Mouse (Mus musculus) myocyte (in vitro differentiated cells): Measurements from ENCODE around the gene Olfr64.

Experiments used
- CEBPB ChIP-seq: IDR thresholded peaks from 2 replicates; pipeline ENCODE4 v1.6.1; 2011; ENCODE audit warnings: mild to moderate bottlenecking, moderate library complexity; ENCODE audit not compliant: poor library complexity, insufficient read depth, severe bottlenecking
- E2F4 ChIP-seq: IDR thresholded peaks from one replicate; pipeline ENCODE4 v1.6.1; 2011; ENCODE audit warnings: mild to moderate bottlenecking, control low read depth, moderate library complexity; ENCODE audit not compliant: insufficient read depth
- MAX ChIP-seq: IDR thresholded peaks from one replicate; pipeline ENCODE4 v1.6.1; 2011; ENCODE audit warnings: low read depth, mild to moderate bottlenecking, control low read depth
- MYOD1 ChIP-seq, 3 experiments: IDR thresholded peaks; one replicate each; pipeline ENCODE4 v1.6.1; 2011; ENCODE audit warnings: control low read depth in 2 of 3, low read depth in 2 of 3, mild to moderate bottlenecking in 2 of 3, moderate library complexity in 1 of 3; ENCODE audit not compliant: insufficient read length in 2 of 3, control insufficient read depth in 1 of 3
- MYOG ChIP-seq, 3 experiments: IDR thresholded peaks; one replicate each; pipeline ENCODE4 v1.6.1; 2011; ENCODE audit warnings: control low read depth in 2 of 3, low read depth in 2 of 3, mild to moderate bottlenecking in 2 of 3; ENCODE audit not compliant: insufficient read length in 2 of 3, control insufficient read depth in 1 of 3, insufficient read depth in 1 of 3
- POLR2A ChIP-seq: IDR thresholded peaks from one replicate; pipeline ENCODE4 v1.6.1; 2011; ENCODE audit warnings: low read depth, mild to moderate bottlenecking, control low read depth, moderate library complexity; ENCODE audit not compliant: insufficient read length
- POLR2AphosphoS2 ChIP-seq: IDR thresholded peaks from one replicate; pipeline ENCODE4 v1.6.1; 2011; ENCODE audit warnings: low read depth, control low read depth; ENCODE audit not compliant: insufficient read length
- SRF ChIP-seq: IDR thresholded peaks from one replicate; pipeline ENCODE4 v1.6.1; 2011; ENCODE audit warnings: low read depth; ENCODE audit not compliant: control insufficient read depth, insufficient read length
- TCF12 ChIP-seq: IDR thresholded peaks from one replicate; pipeline ENCODE4 v1.6.1; 2011; ENCODE audit warnings: mild to moderate bottlenecking, control low read depth; ENCODE audit not compliant: poor library complexity, insufficient read depth, severe bottlenecking
- TCF3 ChIP-seq: IDR thresholded peaks from one replicate; pipeline ENCODE4 v1.6.1; 2011; ENCODE audit warnings: low read depth, control low read depth; ENCODE audit not compliant: insufficient read length
- USF1 ChIP-seq: IDR thresholded peaks from one replicate; pipeline ENCODE4 v1.6.1; 2011; ENCODE audit warnings: low read depth, mild to moderate bottlenecking, control low read depth, moderate library complexity

DNA sequence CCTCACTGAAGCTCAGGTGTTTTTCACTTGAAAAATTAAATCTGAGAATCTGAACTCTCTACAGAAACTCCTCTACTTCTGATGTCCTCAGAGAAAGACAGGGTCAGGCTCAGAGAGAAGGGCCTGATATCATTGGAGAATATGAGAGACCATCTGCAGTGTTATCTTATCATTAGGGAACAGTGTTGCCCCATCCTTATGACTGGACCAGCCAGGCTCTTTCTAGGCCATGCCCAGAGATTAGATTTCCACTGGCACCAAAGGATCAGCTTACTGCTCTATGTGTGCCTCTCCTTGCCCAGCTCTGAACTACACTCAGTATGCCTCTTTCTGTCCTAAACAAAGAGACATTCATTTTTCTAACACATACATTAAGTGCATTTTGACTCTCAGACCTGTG, 21.1 kb upstream of the Olfr64 start:
- TF ChIP-seq POLR2A (no peak), SRF (no peak), TCF12 (no peak), MAX (no peak), MYOD1 (IDR thresholded peaks at IDR 0.05; ENCODE audit: control insufficient read depth in 1 of 3, insufficient read length in 2 of 3, low read depth in 2 of 3) (no peak), MYOG (IDR thresholded peaks at IDR 0.05; ENCODE audit: control insufficient read depth in 1 of 3, insufficient read depth in 1 of 3, insufficient read length in 2 of 3, low read depth in 2 of 3) (no peak), USF1 (no peak), E2F4 (no peak), TCF3 (no peak), CEBPB (no peak), POLR2AphosphoS2 (no peak)
